Mouse (Mus musculus): Measurements from ENCODE around the gene Hes2.

DNA sequence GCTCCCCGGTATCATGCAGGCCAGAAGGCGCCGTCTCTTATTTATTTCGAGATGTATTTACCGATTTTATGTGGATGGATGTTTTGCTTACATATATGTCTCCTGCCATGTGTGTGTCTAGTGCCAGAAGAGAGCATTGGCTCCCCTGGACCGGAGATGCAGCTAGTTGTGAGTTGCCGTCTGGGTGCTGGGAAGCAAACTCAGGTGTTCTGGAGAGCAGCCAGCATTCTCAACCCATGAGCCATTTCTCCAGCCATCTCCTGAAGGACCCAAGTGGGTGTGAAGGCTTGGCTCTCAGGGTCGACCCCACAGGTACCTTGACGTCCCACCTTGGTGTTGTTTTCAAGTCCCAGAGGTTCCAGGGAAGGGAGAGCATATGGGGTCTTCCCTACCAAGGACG lies 23.5 kb downstream of the Hes2 start:
- TF ChIP-seq CTCF (IDR thresholded peaks at IDR 0.05; ENCODE audit: control insufficient read depth, insufficient read depth, insufficient replicate concordance, low read depth, low read length) (no peak), POLR2A (IDR thresholded peaks at IDR 0.05; ENCODE audit: control insufficient read depth, low read depth, low read length) (no peak)

Data from testis, adult 2 months (tissue).